Mouse (Mus musculus) ES-E14 (cell line): ENCODE data around the gene Hpca. TPM values are rescaled to one million over a fixed set of nuclear protein-coding genes. Genes with fewer than 3 reads are reported as not detected.

Source experiments
- DNase-seq: peaks from one replicate; pipeline ENCODE4 v3.0.0-alpha.2; 2013; ENCODE audit warnings: low read depth, low spot score
- H3K27ac ChIP-seq: 2 replicates; pipeline ENCODE4 v1.5.1; 2012; ENCODE audit warnings: low read depth, mild to moderate bottlenecking, low read length, moderate library complexity, mixed read lengths; ENCODE audit not compliant: poor library complexity, insufficient read depth, severe bottlenecking
- H3K36me3 ChIP-seq: 2 replicates; pipeline ENCODE4 v1.6.1; 2012; ENCODE audit warnings: mild to moderate bottlenecking, low read length, moderate library complexity, mixed read lengths; ENCODE audit not compliant: control insufficient read depth, poor library complexity, insufficient read depth, severe bottlenecking
- H3K4me1 ChIP-seq, 2 experiments: fragments of 150-350 bp in 1 of 2; sonication (generic) in 1 of 2; 2 replicates each; pipeline ENCODE4 v1.6.1; 2012; ENCODE audit warnings: low read length in 2 of 2, mild to moderate bottlenecking in 1 of 2, mixed read lengths in 1 of 2; ENCODE audit not compliant: control insufficient read depth in 2 of 2, insufficient read depth in 2 of 2, poor library complexity in 1 of 2
- H3K4me3 ChIP-seq, 2 experiments: fragments of 150-350 bp in 1 of 2; sonication (generic) in 1 of 2; 2 replicates each; pipeline ENCODE4 v1.5.1; 2012; ENCODE audit warnings: low read length in 2 of 2, low read depth in 1 of 2, mild to moderate bottlenecking in 1 of 2, mixed read lengths in 1 of 2; ENCODE audit not compliant: insufficient read depth in 1 of 2, poor library complexity in 1 of 2, severe bottlenecking in 1 of 2
- H3K9ac ChIP-seq: 2 replicates; pipeline ENCODE4 v1.6.1; 2012; ENCODE audit warnings: low read depth, mild to moderate bottlenecking, low read length, mixed read lengths; ENCODE audit not compliant: poor library complexity, insufficient read depth, severe bottlenecking
- H3K9me3 ChIP-seq: fragments of 150-350 bp; sonication (generic); 2 replicates; pipeline ENCODE4 v1.6.1; 2012; ENCODE audit warnings: low read depth, mild to moderate bottlenecking, low read length; ENCODE audit not compliant: control insufficient read depth, insufficient read depth
- CHD2 ChIP-seq: IDR thresholded peaks from 2 replicates; pipeline ENCODE4 v1.6.1; 2014; ENCODE audit warnings: mild to moderate bottlenecking, low read depth, low read length, inconsistent platforms
- HCFC1 ChIP-seq: IDR thresholded peaks from 2 replicates; pipeline ENCODE4 v1.6.1; 2012; ENCODE audit warnings: low read length, inconsistent platforms, borderline replicate concordance; ENCODE audit not compliant: insufficient read depth
- MAFK ChIP-seq: IDR thresholded peaks from 2 replicates; pipeline ENCODE4 v1.6.1; 2014; ENCODE audit warnings: mild to moderate bottlenecking, low read depth, low read length, inconsistent platforms; ENCODE audit not compliant: insufficient read depth
- ZC3H11A ChIP-seq: IDR thresholded peaks from 2 replicates; pipeline ENCODE4 v1.6.1; 2012; ENCODE audit warnings: low read depth, mild to moderate bottlenecking, inconsistent platforms, low read length, borderline replicate concordance
- ZNF384 ChIP-seq: IDR thresholded peaks from 2 replicates; pipeline ENCODE4 v1.6.1; 2012; ENCODE audit warnings: low read depth, low read length, inconsistent platforms
- in situ Hi-C, 2 experiments: fragments of 600-800 bp; cut with MboI; formaldehyde crosslinking; loops; one replicate each; pipeline ENCODE4 v1.15.1; 2025; ENCODE audit warnings: low sequenced_read_pairs in 2 of 2, inconsistent platforms in 1 of 2; ENCODE audit not compliant: unreplicated experiment in 2 of 2
- total RNA-seq: library from RNA; depleted of rRNA; stranded (reverse); fragments of 300-350 nt; gene quantifications from 2 replicates; pipeline ENCODE4 v1.2.3, GENCODE M21; 2012

The Hpca gene
- total RNA-seq, 1 experiment: 4.4 TPM

GRCm38 (mm10) chr4:129102133-129102829 is 19.6 kb downstream of the Hpca start:
- in situ Hi-C loops: no loop called here
- Histone ChIP-seq H3K9ac (no peak overlapping the region), H3K4me3 (no peak overlapping the region), H3K4me1 (peaks cover 1 to 14% of the 10 kb centered on the region in 2 experiments; a peak in 3 of 4 replicates), H3K9me3 (no peaks in the 10 kb centered on the region), H3K36me3 (no peaks in the 10 kb centered on the region), H3K27ac (no peak overlapping the region)
- no peak for DNase-seq
- TF ChIP-seq ZC3H11A (no peak), HCFC1 (no peak), CHD2 (no peak), MAFK (no peak), ZNF384 (no peak)

- Histone ChIP-seq H3K4me1 (no peaks in the 10 kb centered on the region), H3K9ac (no peak overlapping the region), H3K4me3 (no peak overlapping the region), H3K9me3 (no peaks in the 10 kb centered on the region), H3K27ac (no peak overlapping the region), H3K36me3 (no peaks in the 10 kb centered on the region)
- TF ChIP-seq MAFK: no peak
- TF ChIP-seq ZNF384: no peak
- TF ChIP-seq ZC3H11A: 0 out of 2 replicates have a peak, but pooled peaks have one; percentile 22
- no peak for TF ChIP-seq CHD2
- in situ Hi-C loops: no loop called here
- no peak for DNase-seq
Measured at GRCm38 (mm10) chr4:129097006-129097405, 24.8 kb downstream of the Hpca start.

- Histone ChIP-seq H3K4me3 (peak overlapping the region in 1 of 2 experiments; percentile 13; a peak in 1 of 4 replicates), H3K4me1 (no peaks in the 10 kb centered on the region), H3K9me3 (no peaks in the 10 kb centered on the region), H3K27ac (no peak overlapping the region), H3K36me3 (no peaks in the 10 kb centered on the region), H3K9ac (0 out of 2 replicates have a peak overlapping the region, but pooled peaks have one; percentile 4)
- TF ChIP-seq ZC3H11A: no peak
- TF ChIP-seq ZNF384: no peak
- no peak for TF ChIP-seq MAFK
- TF ChIP-seq HCFC1: no peak
- TF ChIP-seq CHD2: no peak
- DNase-seq: no peak
- in situ Hi-C loops: no loop called here
Measured at GRCm38 (mm10) chr4:129095276-129095675, 26.6 kb downstream of the Hpca start.

GRCm38 (mm10) chr4:129087850-129088249 is 34.0 kb downstream of the Hpca start:
- no peak for DNase-seq
- TF ChIP-seq HCFC1: no peak
- TF ChIP-seq CHD2: no peak
- no peak for TF ChIP-seq ZC3H11A
- no peak for TF ChIP-seq ZNF384
- Histone ChIP-seq H3K4me1 (peaks cover 0 to 2% of the 10 kb centered on the region in 2 experiments; a peak in 1 of 4 replicates), H3K4me3 (no peak overlapping the region), H3K27ac (no peak overlapping the region), H3K9me3 (no peaks in the 10 kb centered on the region), H3K9ac (no peak overlapping the region), H3K36me3 (peaks cover 7% of the 10 kb centered on the region; the same call in 1 of the 2 replicates)
- in situ Hi-C loops: loop anchor here in 1 of 2 experiments (10.0 kb wide), 1 partner anchor 133 kb away; no protein-coding TSS in a partner anchor

GRCm38 (mm10) chr4:129086078-129086477 is 35.8 kb downstream of the Hpca start:
- peaks cover 10% of the 10 kb centered on the region for H3K36me3 ChIP-seq
- no peaks in the 10 kb centered on the region for H3K9me3 ChIP-seq
- H3K9ac ChIP-seq: no peak overlapping the region
- H3K4me3 ChIP-seq: no peak overlapping the region
- peaks cover 0 to 2% of the 10 kb centered on the region in 2 experiments; a peak in 1 of 4 replicates for H3K4me1 ChIP-seq
- H3K27ac ChIP-seq: no peak overlapping the region
- in situ Hi-C loops: loop anchor here in 1 of 2 experiments (10.0 kb wide), 1 partner anchor 131 kb away; no protein-coding TSS in a partner anchor
- DNase-seq: peak; percentile 80
- peak; percentile 87 for TF ChIP-seq ZC3H11A
- TF ChIP-seq ZNF384: no peak
